Mouse (Mus musculus) heart, postnatal 25 days (tissue): ENCODE data around the gene Gpr152. TPM values are rescaled to one million over a fixed set of nuclear protein-coding genes. Genes with fewer than 3 reads are reported as not detected.

Experiments used
- DNase-seq: peaks from one replicate; pipeline ENCODE4 v3.0.0; 2022; ENCODE audit warnings: low spot score
- intact Hi-C: fragments of 180-260 bp; cut with DNase I; formaldehyde crosslinking; loops from one replicate; pipeline ENCODE4 v1.15.1; 2025
- total RNA-seq, 2 experiments: library from RNA; stranded (reverse); gene quantifications; 2 replicates each; pipeline ENCODE4 v1.2.3; 2021

Gene Gpr152
- not detected for total RNA-seq

DNA sequence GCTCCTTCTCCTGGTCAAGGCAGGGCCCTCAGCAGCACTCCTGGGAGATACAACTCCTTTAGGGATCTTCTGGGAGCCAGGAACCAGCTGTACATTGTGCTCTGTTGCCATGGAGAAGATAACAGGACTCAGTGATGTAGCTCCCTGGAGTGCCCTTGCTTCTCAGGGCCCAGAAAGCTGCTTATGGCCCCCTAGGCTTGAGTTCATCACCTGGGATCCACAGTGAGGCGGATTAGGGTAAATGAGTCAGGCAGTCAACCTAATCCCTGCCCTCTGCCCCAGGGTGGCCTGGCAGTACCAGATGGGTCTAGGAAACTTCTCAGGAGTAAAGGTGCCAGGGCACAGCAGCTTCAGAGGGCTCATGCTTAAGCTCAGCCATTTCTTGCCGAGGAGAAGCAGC, at the start of gene Gpr152:
Gene Gpr152 (plus strand): TSS at position 342 of the 400 bp plus-strand sequence.
- intact Hi-C loops: no loop called here
- DNase-seq: no peak

DNA sequence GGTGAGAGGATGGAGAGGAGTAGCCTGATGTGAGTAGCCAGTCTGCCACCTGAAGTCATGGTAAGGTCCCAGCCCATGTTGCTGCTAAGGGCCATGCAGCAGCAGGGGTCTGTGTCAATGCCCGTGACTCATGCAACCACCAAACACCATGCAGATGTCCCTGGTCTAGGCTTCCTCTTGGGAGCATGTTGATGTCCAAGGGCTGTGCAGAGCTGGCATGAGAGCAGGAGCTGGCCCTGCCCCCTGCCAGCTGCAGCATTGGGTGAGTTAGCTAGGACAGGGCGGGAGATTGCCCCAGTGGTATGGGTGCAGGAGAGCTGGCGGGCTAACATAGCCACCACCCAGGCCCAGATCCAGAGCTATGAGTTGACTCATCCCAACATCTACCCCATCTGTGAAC, 49.1 kb upstream of the Gpr152 start:
- intact Hi-C loops: no loop called here
- DNase-seq: no peak

DNA sequence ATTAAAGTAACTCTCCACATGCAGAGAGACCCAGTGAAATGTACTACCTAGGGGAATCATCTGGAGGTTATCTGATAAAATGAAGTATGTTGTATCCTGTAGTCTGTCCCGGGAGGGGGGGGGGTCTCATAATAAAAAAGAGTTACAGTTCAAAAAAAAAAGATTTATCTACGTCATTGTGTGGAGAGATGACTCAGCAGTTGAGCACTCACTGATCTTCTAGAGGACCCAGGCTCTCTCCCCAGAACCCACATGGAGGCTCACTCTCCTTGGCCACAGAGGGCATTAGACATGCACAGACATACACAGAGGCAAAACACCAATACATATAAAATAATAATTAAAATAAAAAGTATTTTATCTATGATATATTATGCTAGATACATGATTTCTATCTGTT, 48.2 kb upstream of the Gpr152 start:
- no peak for DNase-seq
- intact Hi-C loops: no loop called here

DNA sequence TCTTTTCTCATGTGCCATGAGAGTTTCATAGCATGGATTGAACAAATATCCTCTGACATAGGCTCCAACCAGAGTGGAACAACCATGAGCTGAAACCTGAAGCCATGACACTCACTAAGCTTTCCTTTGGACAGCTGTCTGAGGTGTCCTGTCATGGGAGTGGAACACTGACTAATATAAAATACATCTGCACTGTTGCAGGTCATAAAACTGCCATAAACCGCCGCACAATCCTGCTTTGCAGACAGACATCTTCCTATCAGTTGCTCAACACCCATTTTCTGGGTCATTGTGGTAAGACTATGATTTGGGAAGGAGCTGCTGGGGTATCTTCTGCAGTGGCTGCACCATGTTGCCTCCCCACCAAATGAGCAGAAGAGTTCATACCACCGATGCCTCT, 46.8 kb upstream of the Gpr152 start:
- no peak for DNase-seq
- intact Hi-C loops: no loop called here

DNA sequence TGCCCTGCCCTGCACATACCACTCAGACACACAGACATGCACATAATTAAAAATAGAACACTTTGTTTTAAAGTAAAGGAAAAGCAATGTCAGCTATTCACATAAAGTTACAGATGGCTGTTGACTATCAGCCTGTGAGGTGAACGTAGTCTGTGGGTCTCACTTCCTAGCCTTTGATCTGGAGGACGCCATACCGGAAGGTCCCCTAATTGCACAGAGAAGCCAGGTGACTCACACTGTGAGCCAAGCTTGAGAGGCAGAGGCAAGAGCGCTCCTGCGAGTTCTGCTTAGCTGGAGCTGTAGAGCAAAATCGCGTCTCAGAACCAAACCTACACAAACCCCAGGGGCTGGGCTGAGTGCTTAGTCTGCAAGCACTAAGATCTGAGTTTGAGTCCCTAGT, 45.8 kb upstream of the Gpr152 start:
- DNase-seq: no peak
- intact Hi-C loops: no loop called here

DNA sequence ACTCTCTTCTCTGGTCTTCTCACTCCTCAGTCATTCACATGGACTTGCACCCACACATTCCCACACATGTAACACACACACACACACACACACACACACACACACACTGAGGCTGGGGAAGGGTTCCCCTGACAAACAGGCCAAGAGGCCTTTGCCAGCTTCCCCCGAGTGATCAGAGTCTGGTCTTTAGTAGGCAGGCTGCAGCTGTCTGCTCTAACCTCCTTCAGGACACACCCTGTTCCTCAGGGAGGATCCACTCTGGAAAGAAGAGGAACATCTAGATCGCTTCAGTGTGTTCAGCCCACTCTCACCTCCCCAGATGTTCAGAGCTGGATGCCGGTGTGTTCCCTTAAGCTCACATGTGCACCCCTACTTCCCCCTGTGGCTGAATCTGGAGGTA, 45.2 kb upstream of the Gpr152 start:
- no peak for DNase-seq
- intact Hi-C loops: no loop called here

DNA sequence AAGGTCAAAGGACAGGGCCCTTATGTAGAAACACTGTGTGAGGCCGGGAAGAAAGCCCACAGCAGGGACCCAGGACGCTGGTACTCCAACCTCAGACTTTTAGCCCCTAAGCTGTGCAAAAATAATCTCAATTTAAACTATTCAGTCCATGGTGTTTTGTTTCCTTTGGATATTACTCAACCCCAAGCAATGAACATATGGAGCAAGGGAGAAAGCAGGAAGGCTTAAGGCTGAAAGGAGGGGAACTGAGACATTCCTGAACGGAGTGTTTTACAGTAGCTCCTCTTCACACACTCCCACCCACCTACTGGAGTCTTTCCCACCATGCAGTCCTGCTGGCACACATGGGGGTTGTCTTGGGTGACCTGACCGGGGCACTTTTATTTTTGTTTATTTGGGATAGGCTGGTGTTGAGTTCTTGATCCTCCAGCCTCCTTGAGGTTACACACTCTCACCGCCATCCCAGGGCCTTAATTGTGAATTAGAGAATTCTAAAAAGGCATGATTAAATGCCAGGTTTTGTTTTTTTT, 44.7 kb upstream of the Gpr152 start:
- intact Hi-C loops: no loop called here
- DNase-seq: no peak

DNA sequence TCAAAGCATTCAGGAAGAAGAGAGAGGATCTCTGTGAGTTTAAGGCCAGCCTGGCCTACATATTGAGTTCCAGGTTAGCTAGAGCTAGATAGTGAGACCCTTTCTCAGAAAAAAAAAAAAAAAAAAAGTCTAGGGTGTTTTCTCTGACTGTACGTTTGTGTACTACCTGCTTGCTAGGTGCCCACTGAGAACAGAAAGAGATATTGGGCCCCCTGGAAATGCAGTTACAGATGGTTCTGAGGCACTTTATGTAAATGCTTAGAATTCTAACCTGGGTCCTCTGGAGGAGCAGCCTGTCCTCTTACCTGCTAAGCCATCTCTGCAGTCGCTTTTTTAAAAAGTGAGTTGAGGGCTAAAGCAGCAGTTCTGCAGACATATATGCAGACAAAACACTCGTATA, 43.8 kb upstream of the Gpr152 start:
- intact Hi-C loops: no loop called here
- no peak for DNase-seq

DNA sequence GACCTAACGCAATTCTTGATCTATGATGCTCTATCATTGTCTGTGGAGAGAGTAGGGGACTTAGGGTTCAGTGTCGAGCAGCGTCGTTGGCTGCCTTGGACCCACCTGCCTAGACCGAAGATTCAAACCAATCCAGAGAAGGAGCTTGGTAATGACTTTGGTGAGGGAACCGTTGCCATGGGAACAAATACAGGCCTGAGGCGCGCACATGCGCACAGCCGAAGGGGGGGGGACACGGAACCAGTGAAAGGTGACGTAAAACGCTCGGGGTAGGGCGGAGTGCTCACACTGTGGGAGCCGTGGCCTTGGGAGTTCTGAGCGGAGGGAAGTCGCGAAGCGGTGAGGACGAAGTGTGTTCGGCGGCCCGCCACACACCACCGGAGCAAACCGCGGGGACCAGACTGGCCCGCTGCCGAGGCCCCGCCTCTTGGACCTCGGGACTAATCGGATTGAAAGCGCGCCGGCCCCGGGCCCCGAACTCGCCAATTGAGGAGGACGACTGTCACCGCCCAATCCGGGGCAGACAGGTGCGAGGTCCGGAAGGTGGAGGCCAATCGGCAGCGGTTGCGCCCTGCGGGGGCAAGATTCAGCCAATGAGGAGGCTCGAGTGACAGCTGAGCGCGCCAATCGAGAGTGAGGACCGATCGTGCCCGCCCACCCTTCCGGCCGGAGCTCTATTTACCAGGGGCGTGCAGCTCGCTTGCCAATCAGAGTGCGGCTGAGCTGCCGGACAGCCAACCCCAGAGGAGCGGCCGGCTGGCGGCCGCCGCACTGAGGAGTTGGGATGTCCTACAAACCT, 42.7 kb upstream of the Gpr152 start, which contains the start of gene Cdk2ap2:
Gene Cdk2ap2 (plus strand): TSS at position 541 of the 799 bp plus-strand sequence.
- intact Hi-C loops: no loop called here
- DNase-seq: peak; percentile 99

DNA sequence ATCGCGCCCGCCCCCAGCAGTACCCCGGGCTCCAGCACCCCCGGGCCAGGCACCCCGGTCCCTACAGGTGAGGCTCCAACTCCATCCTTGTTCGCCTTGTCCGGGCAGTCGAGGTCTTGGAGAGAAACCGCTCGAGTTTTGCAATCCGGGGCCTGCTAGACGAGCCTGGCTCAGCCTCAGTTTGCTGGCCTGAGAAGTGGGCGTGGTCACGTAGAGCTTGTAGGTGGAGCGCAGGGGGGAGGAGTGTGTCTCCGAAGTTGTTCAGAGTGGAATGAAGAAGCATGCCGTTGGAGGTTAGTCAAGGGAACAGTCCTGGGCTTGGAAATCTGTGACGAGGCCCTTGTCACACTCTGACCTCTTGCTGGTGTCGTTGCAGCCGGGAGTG, 42.2 kb upstream of the Gpr152 start:
- no peak for DNase-seq

DNA sequence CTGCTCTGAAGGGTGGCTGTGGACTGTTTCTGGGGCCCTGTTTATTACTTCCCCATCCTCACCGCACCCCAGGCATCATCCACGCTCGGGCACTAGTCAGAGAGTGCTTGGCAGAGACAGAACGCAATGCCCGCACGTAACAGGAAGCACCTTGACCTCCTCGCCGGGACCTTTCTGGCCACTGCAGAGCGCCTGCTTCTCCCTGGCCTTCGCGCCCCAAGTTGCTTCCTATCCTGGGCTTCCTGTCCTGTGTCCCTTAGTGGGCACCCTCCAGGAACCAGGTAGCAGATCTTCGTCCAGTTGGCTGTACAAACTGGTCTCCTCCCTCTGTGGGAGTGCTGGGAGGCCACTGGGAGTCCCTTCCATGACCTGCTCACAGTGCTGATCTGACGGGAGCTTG, 41.2 kb upstream of the Gpr152 start:
- DNase-seq: no peak
- intact Hi-C loops: loop anchor here (2.0 kb wide), 1 partner anchor 130 kb away; no protein-coding TSS in a partner anchor

More for the DNA sequence above, 42.2 kb upstream of the Gpr152 start:
- intact Hi-C loops: no loop called here

DNA sequence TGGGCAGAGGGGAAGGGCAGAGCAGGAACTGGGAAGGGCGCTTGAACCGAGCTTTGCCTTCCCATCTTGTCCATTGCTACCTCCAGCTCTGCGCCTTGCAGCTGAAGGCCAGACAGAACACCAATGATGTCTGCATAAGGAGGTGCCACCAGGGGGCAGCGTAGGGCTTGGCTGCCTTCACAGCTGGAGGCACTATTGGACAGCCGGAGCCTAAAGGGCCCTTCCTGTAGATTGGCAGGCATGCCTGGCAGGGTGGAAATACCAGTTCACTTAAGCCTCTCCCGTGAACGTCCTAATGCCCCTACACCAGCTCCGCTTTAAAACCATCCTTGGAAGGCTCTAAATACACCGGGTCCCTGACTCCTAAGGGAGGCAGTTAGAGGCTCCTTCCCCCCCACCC, 40.5 kb upstream of the Gpr152 start:
- DNase-seq: peak; percentile 83
- intact Hi-C loops: loop anchor here (2.0 kb wide), 1 partner anchor 130 kb away; no protein-coding TSS in a partner anchor

DNA sequence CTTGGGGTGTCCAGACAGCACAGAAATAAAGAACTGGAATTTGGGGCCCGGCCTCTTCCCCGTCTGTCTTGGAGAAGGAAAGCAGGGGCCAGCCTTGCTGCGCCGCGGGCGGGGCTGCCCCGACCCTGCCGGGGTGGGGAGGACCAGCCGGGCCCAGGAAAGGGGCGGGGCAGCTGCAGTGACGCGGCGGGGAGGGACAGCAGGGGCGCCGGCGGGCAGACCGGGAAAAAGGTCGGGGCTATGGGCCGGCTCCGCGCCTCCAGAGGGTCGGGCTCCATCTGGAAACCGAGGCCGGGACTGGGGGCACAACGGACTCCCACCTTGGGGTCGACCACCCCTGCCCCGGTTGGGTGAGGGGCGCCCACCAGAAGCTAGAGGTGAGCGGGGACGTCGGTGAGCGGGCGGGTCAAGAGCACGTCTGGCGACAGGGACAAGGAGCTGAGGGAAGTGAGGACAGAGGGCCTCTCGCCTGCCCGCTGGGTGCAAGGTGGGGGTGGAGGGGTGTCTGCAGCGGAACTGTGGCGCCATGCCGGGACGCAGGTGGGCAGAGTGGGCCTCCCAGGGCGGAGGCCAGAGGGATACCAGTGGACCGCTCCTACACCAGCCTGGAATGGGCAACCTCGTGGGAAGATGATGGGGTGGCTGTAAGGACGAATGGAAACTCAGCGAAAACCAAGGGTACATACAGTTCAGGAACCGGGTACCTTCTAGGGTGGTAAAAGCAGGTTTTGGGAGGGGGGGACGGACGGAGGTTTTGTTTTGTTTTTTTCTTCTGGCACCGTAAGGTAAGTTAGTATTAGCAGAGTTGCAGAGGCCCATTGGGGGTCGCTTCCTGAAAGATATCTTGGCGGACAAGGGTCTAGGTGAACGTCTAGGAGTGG, 39.5 kb upstream of the Gpr152 start, which contains the start of gene Pitpnm1:
Gene Pitpnm1 (plus strand): TSS at position 162 of the 881 bp plus-strand sequence.
- peak; percentile 73 for DNase-seq
- intact Hi-C loops: loop anchor here (2.0 kb wide), 2 partner anchors 19 to 129 kb away; no protein-coding TSS in a partner anchor

DNA sequence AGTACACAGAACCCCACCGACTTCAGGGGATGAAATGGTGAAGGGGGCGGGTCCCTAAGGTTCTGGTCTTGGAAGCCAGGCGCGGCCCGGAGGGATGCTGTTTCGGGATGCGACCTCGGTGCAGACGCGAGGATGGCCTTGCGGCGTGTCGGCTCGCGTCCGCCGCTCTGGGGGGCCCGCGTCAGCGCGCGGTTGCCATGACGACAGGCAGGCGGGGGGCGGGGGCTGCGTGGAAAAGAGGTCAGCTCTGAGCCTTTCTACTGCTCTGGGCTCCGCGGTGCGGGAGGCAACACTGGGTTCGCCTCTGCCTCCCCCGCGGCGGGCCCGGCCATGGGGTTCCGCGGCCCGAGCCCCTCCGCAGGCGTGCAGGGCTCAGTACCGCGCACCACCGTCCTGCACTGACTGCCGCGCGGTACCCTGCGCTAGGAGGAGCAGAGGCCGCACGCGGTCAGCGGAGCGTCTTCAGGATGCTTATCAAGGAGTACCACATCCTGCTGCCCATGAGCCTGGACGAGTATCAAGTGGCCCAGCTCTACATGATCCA, 38.8 kb upstream of the Gpr152 start:
- no peak for DNase-seq
- intact Hi-C loops: loop anchor here (2.0 kb wide), 1 partner anchor 18 kb away; no protein-coding TSS in a partner anchor

DNA sequence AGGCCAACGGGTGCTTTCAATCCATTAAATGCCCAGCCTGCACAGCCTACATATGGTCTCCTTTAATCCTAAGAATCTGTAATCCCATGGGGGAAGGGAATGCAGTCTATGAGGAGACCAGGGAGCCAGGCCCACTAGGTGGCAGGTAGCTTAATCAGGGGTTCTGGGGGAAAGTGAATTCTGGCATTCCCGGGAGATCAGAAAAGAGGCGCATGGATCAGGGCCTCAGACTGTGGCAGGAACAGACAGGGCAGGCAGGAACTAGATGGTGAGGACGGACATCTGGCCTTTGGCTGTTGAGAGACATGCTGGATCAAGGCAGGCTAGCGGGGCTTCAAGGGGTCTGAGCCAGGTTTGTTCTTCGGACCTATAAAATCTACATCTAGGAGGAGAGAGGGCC, 38.1 kb upstream of the Gpr152 start:
- intact Hi-C loops: loop anchor here (2.0 kb wide), 1 partner anchor 17 kb away; no protein-coding TSS in a partner anchor
- no peak for DNase-seq

DNA sequence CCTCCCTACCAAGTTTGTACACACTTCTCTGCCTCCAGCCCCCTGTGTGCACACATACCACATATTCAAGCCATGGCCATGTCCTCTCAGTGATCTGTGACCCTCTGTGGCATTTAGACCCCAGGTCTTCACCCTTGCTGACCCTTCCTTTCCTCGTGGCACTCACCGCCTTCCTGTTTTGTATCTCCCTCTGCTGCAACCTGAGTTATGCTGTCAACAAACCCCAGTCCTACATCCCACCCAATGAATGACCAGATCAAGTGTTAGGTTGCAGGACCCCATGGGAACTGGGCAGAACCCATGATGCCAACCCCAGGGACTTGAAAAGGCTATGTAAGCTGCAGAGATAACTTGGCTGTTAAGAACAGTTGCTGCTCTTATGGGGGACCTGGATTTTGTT, 37.5 kb upstream of the Gpr152 start:
- intact Hi-C loops: no loop called here

DNA sequence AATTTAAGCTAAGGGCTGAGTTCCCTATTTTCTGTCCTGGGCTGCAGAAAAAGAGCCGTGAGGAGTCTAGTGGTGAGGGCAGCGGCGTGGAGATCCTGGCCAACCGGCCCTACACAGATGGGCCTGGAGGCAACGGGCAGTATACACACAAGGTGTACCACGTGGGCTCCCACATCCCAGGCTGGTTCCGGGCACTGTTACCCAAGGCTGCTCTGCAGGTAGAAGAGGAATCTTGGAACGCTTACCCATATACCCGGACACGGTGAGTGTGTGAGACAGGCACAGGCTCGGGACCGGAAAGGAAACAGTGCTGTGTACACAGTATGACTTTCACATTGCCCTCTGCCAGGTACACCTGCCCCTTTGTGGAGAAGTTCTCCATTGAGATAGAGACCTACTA, 37.0 kb upstream of the Gpr152 start:
- intact Hi-C loops: no loop called here
- no peak for DNase-seq

More for the DNA sequence above, 37.5 kb upstream of the Gpr152 start:
- no peak for DNase-seq

DNA sequence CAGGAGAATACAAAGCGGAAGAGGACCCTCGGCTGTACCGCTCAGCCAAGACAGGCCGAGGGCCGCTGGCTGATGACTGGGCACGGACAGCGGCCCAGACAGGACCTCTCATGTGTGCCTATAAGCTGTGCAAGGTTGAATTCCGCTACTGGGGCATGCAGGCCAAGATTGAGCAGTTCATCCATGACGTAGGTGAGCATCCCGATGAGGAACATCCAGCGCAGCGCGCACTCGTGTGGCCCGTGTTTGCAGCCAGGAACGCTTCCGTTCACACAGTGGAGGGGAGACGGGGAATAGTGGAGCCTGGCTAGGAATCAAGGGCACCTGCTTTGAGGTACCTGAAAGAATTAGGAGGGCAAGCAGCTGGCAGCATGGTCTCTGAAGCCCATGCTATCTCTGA, 36.3 kb upstream of the Gpr152 start:
- intact Hi-C loops: no loop called here

DNA sequence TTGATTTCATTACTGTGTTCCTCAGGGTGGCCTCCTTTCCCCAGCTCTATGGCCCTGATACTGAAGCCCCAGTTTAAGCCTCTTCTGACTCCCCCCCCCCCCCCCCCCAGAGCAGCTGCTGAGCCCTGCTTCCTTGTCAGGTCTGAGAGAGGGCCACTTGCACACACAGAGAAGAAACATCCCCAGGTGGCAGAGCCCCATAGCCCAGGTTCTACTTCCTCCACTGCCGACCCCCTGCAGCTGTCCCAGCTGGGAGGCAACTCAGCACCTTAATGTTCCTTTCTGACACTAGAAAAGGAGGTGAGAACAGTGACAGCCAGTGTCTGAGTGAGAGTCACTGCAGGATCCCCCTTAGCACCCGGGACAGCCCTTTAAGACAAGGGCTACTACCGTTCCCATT, 35.8 kb upstream of the Gpr152 start:
- DNase-seq: no peak
- intact Hi-C loops: no loop called here

More for the DNA sequence above, 36.3 kb upstream of the Gpr152 start:
- no peak for DNase-seq

DNA sequence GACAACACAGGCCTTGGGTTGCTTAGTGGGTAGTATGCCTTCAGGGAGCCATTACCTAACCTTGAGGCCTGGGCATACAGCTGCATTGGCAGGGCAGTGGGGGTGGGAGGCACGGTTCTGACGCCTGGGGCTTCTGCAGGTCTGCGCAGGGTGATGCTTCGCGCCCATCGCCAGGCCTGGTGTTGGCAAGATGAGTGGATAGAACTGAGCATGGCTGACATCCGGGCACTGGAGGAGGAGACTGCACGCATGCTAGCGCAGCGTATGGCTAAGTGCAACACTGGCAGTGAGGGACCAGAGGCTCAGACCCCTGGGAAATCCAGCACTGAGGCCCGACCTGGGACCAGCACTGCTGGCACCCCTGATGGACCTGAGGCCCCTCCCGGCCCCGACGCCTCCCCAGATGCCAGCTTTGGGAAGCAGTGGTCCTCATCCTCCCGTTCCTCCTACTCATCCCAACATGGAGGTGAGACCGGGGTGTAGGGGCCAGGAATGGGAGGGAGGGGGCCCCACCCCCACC, 34.9 kb upstream of the Gpr152 start:
- intact Hi-C loops: no loop called here
- DNase-seq: no peak
